Mouse (Mus musculus) cerebellum, adult 2 months (tissue): ENCODE measurements around the gene Abcg1.

Source experiments
- CTCF ChIP-seq: fragments of 200-500 bp; IDR thresholded peaks from 2 replicates; pipeline ENCODE4 v1.5.1; 2011; ENCODE audit warnings: low read depth, mild to moderate bottlenecking, control low read depth, low read length, moderate library complexity, borderline replicate concordance; ENCODE audit not compliant: insufficient read depth
- POLR2A ChIP-seq: fragments of 200-500 bp; IDR thresholded peaks from 2 replicates; pipeline ENCODE4 v1.6.1; 2011; ENCODE audit warnings: low read length, control low read depth, borderline replicate concordance; ENCODE audit not compliant: insufficient read depth

GRCm38 (mm10) chr17:31073273-31074052, 16.0 kb downstream of the Abcg1 start:
- TF ChIP-seq CTCF = no peak
- TF ChIP-seq POLR2A = no peak
